Mouse (Mus musculus) erythroid progenitor cell, adult 5-6 weeks (primary cell): Measurements from ENCODE around the gene Slc39a10. TPM values are rescaled to one million over a fixed set of nuclear protein-coding genes. Genes with fewer than 3 reads are reported as not detected.

ENCODE experiments used
- ATAC-seq: replicated peaks from 2 replicates; pipeline ENCODE4 v1.8.0; 2016; ENCODE audit warnings: moderate number of reproducible peaks, mild to moderate bottlenecking, moderate TSS enrichment, inconsistent platforms; ENCODE audit not compliant: poor library complexity, low FRiP score, severe bottlenecking
- total RNA-seq, 2 experiments: library from RNA; stranded (forward) in 1 of 2; stranded (reverse) in 1 of 2; fragments of 150-400 nt in 1 of 2; fragments of 186-747, 209-891 nt in 1 of 2; gene quantifications; 2 replicates each; pipeline versions ENCODE4 v1.2.3 to v1.2.4; 2015 to 2017; ENCODE audit warnings: low replicate concordance in 2 of 2

Slc39a10 gene
- 5.0 and 6.7 TPM in 2 replicates for total RNA-seq (2015; ENCODE audit: low replicate concordance)
- total RNA-seq (2017; ENCODE audit: low replicate concordance): 1.3 and 3.0 TPM in 2 replicates

DNA sequence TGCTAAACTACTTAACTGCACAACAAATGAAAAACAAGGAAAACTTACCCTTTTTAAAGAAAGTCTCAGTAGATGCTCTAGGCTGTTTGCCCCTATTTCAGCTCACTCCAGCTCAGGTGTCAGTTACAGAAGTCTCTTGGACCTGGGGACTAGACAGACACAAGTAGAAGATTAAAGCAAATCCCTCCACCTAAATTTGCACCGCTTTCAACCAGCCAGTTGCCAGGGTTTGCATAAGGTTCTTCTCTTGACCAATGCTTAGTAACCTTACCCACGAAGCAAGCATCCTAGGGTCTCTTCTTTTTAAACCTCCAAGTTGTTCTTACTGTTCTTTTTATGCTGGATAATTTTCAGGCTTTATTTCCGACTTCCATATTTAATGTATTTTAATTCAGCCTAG is at the start of gene Slc39a10:
Gene Slc39a10, minus strand, starts transcription at position 101 of the 400 bp plus-strand sequence.
- no peak for ATAC-seq

DNA sequence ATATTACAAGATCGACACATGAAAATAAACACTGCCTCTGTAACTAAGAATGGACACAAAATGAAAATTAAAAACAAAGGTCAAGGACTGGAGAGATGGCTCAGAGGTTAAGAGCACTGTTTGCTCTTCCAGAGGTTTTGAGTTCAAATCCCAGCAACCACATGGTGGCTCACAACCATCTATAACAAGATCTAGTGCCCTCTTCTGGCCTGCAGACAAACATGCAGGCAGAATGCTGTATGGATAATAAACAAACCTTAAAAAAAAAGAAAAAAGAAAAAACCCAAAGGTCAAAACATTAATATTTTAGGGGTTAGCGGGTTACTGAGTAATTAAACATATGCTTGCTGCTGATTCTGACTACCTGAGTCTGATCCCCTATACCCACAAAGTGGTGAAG is 46.6 kb upstream of the Slc39a10 start:
- ATAC-seq: no peak

DNA sequence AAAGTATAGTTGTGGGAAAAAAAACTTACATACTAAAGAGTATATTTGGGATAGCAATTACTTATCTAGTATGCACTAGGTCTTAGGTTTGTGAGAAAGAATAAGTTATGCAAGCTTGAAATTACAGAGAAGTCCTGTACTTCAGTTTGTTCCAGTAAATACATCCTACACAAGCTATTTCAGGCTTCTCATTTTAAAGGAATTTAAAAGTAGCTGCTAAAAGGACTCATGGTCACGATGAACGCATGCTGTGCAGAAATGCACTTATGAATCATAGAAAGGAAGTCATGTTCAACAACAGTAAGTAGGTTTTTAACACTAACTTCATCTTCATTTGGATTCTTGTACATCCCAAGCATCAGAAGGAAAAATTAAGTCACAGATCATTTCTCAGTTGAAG is 45.0 kb upstream of the Slc39a10 start:
- ATAC-seq: no peak

DNA sequence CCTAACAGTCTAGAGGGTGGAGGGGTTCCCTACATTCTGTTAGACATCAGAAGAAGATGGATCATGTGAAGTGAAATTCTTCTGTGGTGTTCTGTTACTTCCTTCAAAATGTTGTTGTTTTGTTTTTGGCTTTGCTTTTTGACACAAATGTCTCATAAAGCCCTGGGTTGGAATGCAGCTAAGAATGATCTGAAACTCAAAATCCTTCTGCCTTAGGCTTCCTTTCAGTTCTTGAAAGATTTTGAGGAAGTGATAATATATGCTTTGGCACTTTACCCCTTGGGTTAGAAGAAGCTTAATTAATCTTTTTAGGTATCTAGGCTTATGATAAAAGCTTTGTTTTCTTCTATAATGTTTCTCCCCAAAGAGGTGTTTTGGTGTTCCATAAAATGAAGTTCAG is 34.5 kb upstream of the Slc39a10 start:
- ATAC-seq: no peak

DNA sequence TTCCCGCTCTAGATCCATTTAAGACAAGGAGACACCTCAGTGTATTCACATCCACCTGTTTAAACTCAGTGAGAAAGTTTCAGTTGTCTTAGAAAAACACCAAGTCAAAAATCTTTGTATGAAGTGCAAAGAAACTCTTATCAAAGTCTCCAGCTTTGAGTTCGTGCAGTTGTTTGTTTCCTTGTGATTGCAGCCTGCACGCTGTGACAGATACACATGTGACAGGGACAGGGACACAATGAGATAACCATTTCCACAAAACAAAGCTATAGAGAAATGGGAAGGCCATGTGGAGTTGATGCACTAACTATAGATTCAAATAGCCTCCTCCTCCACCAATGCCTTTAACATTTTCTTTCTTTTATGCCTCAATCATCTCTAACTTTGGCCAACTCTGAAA is 33.6 kb upstream of the Slc39a10 start:
- ATAC-seq: no peak

DNA sequence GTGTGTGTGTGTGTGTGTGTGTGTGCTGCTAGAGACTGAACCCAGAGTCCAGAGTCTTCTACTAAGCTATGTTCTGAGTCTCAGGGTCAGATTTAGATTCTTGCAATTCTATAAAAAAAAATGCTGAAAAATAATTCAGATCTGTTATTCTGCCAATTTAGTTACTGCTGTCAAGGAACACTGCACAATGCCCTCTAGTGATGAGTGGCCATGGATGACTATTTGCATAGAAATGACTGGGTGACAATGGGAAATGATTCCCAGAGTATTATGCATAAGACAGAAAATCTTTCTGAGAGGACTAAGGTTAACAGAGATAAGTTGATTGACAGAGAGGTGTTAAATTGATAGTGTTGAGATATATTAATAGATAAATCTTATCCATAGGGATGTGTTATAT is 32.3 kb upstream of the Slc39a10 start:
- ATAC-seq: no peak

DNA sequence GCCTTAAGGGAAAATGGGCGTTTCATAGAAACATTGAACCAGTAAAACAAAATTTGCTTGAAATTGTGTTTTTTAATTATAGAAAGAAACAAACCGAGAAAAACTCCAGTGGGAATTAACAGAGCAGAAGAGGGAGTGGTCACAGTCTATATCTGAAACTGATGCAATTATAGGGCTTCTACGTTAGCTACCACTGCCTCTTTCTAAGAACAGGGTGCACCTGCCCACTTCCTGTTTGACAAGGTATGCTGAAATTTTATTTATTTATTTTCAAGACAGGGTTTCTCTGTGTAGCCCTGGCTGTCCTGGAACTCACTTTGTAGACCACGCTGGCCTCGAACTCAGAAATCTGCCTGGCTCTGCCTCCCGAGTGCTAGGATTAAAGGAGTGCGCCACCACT is 30.3 kb upstream of the Slc39a10 start:
- ATAC-seq: no peak

DNA sequence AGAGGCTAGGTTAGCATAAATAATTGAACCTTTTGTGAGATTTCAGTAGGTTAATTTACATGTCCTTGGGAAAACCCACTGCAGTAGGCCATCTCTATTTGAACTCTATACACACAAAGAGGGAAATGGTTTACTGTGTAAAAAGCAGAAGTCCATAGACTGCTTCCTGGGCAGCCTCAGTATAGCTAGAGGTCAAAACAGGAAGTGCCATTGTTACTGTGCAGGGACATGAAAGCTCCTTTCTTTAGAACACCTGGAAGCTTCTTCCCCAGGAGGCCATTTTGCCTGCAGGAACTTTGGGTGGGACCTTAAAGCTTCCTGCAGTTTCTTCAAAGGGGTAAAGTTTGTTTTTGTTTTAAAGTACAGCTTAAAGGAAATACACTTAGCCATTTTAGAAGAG is 29.0 kb upstream of the Slc39a10 start:
- ATAC-seq: no peak

DNA sequence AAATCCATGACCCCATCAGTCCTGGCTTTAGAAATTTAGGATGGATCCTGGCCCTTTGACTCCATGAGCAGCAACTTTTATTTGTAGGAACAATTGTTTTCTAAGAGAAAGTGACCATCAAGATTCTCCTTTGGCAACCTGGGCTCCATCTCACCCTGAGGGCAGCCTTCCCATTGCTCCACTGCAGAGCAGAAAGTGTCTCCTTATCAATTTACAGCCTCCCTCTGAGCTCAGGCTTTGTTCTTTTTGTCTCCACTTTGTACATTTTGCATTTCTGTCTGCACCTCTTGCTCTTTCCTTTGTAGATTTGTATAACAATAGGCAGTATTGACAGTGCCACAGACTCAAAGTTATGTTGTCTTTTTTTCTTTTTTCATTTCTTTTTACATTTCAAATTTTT is 23.6 kb upstream of the Slc39a10 start:
- no peak for ATAC-seq

DNA sequence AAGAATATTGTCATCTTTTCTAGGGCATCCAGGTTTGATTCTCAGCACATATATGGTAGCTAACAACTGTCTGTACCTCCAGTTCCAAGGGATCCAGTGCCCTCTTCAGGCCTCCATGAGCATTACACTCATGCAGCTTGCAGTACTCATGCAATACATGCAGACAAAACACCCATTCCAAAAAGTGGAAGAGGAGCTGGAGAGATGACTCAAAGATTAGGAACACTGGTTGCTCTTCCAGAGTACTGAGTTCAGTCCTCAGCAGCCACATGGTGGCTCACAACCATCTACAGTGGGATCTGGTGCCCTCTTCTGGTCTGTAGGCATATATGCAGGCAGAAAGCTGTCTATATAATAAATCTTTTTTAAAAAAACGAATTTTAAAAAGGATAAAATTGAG is 21.7 kb upstream of the Slc39a10 start:
- ATAC-seq: no peak

DNA sequence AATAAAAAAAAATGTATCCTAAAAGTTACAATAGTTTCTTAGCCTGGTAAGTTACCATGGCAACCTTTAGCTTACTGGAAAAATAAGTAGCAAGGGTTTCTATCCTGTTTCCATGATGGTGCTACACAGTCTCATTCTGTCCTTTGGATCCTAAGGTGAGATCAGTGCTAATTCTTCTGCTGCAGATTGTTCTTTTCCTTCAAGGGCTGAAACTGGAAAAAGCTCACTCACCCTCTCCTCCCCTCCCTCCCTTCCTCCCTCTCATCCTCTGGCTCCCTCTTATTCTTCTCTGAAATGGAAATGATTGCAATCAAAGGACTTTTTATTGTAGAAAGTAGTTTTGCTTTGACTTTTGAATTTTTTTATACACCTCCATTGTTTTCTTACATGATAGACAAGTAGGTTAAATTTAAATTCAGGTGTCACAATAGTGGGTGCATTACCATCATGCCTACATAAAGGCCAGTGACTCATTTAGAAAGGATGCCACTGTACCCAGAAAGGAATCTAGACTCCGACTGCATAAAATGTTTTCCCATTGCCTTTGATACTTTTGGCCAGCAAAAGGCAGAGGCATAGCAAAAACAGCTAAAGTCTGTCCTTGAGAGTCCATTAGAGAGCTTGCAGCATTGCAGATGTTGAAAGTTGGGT is 20.0 kb upstream of the Slc39a10 start:
- no peak for ATAC-seq

DNA sequence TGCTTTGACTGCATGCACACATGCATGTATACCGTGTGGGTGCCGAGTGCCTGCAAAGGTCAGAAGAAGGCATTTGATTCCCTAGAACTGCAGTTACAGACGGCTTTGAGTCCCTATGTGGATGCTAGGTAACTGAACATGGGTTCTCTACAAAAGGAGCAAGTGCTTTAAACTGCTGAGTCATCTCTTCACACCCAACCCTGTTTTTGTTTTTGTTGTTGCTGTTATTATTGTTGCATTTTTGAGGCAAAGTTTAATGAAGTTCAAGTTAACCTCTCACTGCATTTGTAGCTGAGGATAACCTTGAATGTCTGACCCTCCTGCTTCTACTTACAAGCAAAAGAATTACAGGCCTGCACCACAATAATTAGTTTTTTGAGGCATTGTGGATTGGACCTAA is 17.5 kb upstream of the Slc39a10 start:
- no peak for ATAC-seq

DNA sequence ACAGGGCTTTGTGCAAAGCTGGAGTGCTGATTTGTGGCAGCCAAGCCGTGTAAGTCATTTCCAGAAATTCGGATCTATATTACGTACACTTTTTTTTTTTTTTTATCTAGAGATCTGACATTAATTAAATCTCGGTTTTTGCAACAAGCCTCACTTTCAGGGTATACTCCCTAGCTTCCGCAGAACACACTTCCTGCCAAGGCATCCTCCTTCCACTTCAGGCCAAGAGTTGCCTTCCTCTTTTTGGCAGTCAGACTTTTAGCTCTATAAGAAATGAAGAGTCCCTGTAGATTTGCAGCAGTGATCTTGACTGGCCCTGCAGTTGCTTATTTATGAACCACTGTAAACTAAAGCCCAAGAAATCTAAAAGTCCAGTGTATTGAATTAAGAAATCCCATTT is 13.1 kb upstream of the Slc39a10 start:
- ATAC-seq: no peak

DNA sequence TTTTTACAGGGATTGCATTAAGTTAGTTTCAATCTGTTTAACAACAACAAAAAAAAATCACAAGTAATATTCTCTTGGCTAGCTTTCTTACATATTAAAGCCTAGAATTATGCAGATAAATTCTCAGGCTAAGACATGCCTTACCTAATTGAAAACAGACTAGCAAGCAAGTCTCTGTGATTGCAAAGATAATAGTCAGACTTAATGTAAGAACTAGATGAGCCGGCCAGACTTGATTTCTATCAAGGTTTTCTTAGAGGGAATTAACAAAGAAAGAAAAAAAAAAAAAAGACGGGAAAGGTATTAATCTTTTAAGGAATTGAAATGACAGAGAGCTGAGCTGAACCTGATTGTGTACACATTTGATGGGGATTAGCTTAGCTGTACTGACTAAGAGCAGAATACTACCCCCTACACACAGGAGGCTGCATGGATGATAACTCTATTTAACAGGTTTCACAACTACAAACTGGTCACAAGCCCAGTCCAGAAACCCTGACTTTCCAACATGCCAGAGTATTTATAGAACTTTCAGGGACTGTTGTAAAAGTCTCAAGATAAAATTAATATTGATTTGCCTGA is 9.5 kb upstream of the Slc39a10 start:
- no peak for ATAC-seq

DNA sequence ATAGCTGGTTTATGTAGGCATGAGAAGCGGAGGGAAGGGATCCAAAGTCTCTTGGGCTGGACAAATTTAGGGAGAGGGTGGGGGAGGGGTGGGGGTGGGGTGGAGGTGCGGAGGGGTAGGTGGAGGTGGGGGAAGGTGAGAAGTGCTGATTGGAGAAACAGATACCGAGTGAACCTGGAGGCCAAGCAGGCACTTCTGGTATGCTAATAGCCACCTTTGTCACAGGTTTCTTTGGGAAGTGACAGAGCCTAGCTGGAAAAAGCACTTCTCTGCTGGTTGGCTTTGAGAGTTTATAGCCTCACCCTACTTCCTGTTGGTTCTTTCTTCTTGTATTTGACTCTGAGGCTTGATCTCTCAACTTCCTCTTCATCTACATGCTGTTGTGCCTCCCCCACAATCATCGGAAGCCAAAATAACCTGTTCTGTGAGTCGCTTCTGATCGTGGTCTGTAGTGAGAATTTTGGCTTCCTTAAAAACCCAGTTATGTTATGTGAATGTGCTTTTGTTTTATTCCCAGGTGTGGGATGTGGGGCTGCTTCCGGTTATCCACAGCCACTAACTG is 1.7 kb upstream of the Slc39a10 start:
- no peak for ATAC-seq

DNA sequence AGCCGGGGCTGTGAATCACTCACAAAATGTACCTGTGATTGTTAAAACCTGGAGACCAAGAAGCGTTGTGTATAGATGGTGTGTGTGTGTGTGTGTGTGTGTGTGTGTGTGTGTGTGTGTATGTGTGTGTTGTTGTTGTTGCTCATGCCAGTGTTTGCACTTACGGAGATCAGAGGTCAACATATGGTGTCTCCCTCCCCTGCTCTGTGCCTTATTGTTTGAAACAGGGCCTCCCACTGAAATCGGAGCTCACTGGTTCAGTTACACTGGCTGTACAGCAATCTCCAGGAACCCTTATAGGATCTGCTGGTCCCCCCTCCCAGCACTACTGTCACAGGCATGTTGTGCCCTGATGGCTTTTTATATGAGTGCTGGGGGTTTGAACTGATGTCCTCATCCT is 3.9 kb downstream of the Slc39a10 start:
- no peak for ATAC-seq

DNA sequence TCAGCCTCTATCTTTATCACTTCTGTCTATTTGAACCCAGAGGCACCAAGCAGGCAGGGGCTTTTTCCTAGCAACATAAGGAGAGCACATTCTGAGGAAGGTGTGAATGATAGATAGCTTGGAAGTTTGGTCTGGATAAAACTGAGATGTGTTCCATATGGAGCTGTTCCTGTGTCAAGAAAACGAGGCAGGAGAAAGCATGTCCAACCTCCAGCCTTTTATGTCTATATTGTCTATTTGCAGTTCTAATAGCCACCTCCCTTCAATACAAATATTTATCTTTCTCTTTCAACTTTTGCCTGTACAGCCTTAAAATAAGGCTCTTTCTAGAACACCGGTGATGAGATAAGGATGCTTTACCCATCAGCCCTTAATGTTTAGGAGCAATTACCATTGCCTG is 4.3 kb downstream of the Slc39a10 start:
- no peak for ATAC-seq

DNA sequence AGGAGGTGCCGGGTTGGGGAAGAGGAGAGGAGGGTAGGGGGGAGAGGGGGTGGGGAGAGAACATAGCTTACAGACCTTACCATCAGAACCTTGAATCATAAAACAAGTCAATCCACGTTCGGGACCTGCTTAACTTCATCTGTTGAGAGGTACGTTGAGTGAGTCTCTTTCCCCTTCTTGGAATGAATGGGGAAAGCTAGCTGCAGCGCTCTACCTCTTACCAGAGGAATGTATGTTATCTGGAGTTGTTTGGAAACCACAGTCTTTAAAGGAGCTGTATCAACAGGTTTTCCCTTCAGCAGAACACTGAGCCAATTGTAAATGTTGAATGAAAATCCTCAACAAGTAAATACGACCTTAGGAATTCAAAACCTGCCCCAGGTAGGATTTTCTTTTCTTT is 4.7 kb downstream of the Slc39a10 start:
- ATAC-seq: no peak

DNA sequence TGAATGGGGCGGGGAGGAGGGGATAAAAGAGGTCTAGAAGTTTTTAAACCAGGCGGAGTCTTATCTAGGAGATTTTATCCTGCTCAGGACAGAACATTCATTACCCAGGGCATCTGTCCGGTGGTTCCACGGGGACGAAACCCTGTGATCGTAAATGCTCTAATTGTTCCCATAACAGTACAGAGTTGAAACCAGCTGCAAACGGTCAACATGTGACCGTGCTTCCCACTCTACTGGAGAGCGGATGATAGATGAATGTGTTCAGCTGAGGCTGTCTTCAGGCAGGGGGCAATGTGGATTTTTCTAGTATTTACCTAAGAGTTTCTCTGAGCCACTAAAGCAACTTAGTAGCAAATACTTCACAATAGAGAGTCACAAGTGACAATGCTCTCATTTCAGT is 6.6 kb downstream of the Slc39a10 start:
- no peak for ATAC-seq

DNA sequence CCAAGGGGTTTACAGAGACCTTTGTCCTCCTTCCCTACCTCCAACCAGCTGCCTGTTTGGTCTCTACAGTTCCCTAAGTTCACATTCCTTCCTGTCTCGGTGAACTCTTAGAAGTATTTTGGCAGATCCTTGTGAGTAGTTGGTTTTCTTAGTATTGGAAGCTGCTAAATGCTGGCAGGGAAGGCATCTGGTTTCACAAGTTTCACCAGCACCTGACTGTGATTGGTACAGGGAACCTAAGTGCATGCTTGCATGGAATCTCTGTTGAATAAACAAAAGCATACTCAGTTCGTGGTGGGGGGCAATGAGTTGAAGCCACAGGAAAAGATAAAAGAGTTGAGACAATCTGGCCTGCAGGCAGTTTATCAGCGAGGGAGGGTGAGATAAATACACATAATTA is 7.4 kb downstream of the Slc39a10 start:
- no peak for ATAC-seq

DNA sequence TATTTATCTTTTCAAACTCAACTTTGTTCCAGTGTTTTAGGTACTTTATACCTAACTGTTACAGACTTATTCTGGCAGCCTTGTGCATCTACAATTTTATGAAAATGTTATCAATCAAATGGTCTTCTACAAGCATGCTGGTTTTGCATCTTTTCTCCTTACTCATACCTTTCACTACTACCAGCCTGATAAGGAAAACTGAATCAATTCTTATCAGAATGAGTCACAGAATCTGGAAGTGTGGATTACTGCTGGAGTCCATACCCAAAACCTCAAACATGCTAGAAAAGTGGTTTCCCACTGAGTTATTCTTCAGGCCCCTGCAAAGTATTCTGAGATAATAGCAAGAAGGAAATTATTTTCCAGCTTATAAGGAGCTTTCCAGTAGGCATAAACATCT is 12.7 kb downstream of the Slc39a10 start:
- ATAC-seq: no peak

DNA sequence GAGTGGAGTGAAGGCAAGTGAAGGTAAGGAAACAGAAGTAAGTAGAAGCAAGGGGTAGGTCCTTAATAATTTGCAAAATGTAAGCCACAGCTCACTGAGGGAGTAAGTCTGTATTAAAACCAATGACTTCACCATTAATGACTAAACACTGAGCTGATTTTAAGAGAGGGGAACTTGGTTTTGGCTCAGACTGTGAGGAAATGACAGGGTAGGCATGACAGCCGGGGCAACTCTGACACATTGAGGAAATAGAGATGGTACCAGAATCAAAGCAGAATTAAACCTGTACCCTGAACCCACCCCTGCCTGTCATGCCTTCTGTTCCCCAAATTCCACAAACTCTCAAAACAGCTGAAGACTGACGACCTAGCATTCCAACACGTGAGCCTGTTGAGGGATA is 18.9 kb downstream of the Slc39a10 start:
- no peak for ATAC-seq
